Mouse (Mus musculus): ENCODE measurements around the gene Cdk5rap1. TPM values are rescaled to one million over a fixed set of nuclear protein-coding genes. Genes with fewer than 3 reads are reported as not detected.
"Not testable (repeated sequence)": the region's sequence is repeated elsewhere in the genome, so short reads cannot be mapped to it uniquely, and the experiment has no call there.

The Cdk5rap1 gene
- polyA plus RNA-seq, 1 experiment from 2014 or later: 15.4 TPM

- WGBS: under 1% methylated on average over 42 of the region's 42 CpGs
- H3K4me3 ChIP-seq: peak overlapping the region; percentile 78
- peak; percentile 87 for ATAC-seq (ENCODE audit: low FRiP score, low read depth)
- H3K4me1 ChIP-seq: peaks cover 10% of the 10 kb centered on the region; the same call in 1 of the 2 replicates
- no peaks in the 10 kb centered on the region for H3K9me3 ChIP-seq
- no peaks in the 10 kb centered on the region for H3K36me3 ChIP-seq
- H3K9ac ChIP-seq (replicated peaks): peak overlapping the region; percentile 79
- peak overlapping the region; percentile 79 for H3K4me2 ChIP-seq (replicated peaks)
- H3K27me3 ChIP-seq: no peaks in the 10 kb centered on the region
- H3K27ac ChIP-seq (replicated peaks): peak overlapping the region; percentile 80
Measured at GRCm38 (mm10) chr2:154372151-154372829, 520 bp downstream of the Cdk5rap1 start.

DNA sequence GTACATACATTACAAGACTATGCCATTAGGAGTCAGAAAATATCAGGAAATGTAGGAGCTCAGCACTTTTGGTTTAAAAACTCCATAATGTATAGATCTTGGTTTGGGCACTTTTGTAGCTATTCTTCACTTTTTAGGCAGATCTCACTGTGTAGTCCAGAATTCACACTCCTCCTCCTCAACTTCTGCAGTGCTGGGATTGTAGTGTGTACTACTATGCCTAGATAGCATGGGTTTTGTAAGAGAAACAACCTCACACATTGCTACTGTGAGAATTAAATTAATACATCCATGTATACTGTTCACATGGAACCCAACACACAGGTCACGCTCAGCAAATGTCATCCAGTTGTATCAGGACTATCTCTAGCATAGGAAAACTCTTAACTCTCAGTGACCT is 5.3 kb downstream of the Cdk5rap1 start:
- WGBS: 94% methylated on average over 1 of the region's 1 CpGs
- Histone ChIP-seq H3K9ac (replicated peaks) (no peak overlapping the region), H3K36me3 (peaks cover 34% of the 10 kb centered on the region), H3K4me1 (peaks cover 5% of the 10 kb centered on the region; the same call in 1 of the 2 replicates), H3K27me3 (no peaks in the 10 kb centered on the region), H3K4me2 (replicated peaks) (no peak overlapping the region), H3K27ac (replicated peaks) (no peak overlapping the region), H3K4me3 (no peak overlapping the region), H3K9me3 (no peaks in the 10 kb centered on the region)
- no peak for ATAC-seq (ENCODE audit: low FRiP score, low read depth)

DNA sequence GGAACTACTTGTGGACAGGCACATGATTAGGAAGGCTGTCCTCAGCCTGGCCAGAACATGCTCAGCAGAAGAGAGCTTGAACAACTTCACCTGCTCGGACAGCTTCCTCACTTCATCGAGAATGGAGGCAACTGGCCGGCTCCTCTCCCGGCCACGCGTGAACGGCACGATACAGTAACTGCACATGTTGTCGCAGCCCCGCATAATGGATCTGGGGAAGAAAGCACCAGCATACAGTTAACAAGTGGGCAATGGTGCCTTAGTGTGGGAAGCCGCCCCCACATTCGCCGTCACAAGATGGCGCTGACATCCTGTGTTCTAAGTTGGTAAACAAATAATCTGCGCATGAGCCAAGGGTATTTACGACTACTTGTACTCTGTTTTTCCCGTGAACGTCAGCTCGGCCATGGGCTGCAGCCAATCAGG is 18.8 kb downstream of the Cdk5rap1 start:
- H3K36me3 ChIP-seq: peaks cover 11% of the 10 kb centered on the region
- 75% methylated on average over 15 of the region's 19 CpGs for WGBS
- peak overlapping the region; percentile 45 for H3K4me2 ChIP-seq (replicated peaks)
- H3K4me3 ChIP-seq: peak overlapping the region; percentile 34
- H3K27ac ChIP-seq (replicated peaks); H3K9me3 ChIP-seq; ATAC-seq (ENCODE audit: low FRiP score, low read depth); H3K9ac ChIP-seq (replicated peaks); H3K4me1 ChIP-seq; H3K27me3 ChIP-seq: not testable (repeated sequence)

DNA sequence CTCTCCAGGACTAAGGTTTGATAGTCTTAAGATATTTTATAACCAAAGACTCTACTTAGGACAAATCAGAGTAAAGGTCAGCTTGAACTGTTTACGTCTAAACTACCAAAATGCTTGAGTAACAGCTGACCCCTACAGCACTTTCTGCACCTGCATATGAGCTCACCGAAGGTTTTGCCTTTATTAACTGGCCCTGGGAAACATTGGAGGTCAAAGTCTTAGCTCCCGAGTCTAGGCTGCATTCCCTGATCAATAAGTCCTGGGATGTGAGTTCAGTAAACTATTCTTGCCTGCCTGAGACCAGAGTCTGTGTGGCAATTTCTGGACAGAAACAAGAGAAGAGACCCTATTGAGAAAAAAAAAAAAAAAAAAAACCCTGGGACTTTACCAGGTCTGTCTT is 24.7 kb downstream of the Cdk5rap1 start:
- Histone ChIP-seq H3K4me2 (replicated peaks) (no peak overlapping the region), H3K9ac (replicated peaks) (no peak overlapping the region), H3K4me3 (no peak overlapping the region), H3K27me3 (no peaks in the 10 kb centered on the region), H3K9me3 (no peaks in the 10 kb centered on the region), H3K27ac (replicated peaks) (no peak overlapping the region), H3K4me1 (no peaks in the 10 kb centered on the region), H3K36me3 (peaks cover 27% of the 10 kb centered on the region)
- 94% methylated on average over 3 of the region's 3 CpGs for WGBS
- no peak for ATAC-seq (ENCODE audit: low FRiP score, low read depth)

GRCm38 (mm10) chr2:154339356-154339755 is 33.5 kb downstream of the Cdk5rap1 start:
- Histone ChIP-seq H3K27ac (replicated peaks) (no peak overlapping the region), H3K4me3 (no peak overlapping the region), H3K27me3 (no peaks in the 10 kb centered on the region), H3K9ac (replicated peaks) (no peak overlapping the region), H3K4me2 (replicated peaks) (no peak overlapping the region), H3K36me3 (peaks cover 23% of the 10 kb centered on the region), H3K4me1 (no peaks in the 10 kb centered on the region), H3K9me3 (no peaks in the 10 kb centered on the region)
- WGBS: 76% methylated on average over 2 of the region's 2 CpGs
- no peak for ATAC-seq (ENCODE audit: low FRiP score, low read depth)

DNA sequence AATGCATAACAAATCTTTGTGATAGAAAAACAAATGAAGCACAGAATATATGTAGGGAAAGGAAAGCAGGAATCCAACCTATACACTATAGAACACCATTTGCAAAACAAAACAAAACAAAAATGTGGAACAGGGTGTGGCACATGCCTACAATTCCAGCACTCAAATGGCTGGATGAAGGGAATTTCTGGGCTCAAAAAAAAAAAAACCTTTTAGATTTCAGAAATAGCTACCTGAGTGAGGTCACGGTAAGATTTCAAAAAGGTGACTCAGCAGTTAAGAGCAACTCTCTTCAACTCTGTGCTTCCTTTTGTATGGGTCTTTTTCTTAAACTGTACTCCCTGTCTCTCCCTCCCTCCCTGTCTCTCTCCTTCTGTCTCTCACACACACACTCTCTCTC is 34.6 kb downstream of the Cdk5rap1 start:
- 94% methylated on average over 1 of the region's 1 CpGs for WGBS
- Histone ChIP-seq H3K9me3 (no peaks in the 10 kb centered on the region), H3K4me2 (replicated peaks) (no peak overlapping the region), H3K4me3 (no peak overlapping the region), H3K4me1 (no peaks in the 10 kb centered on the region), H3K27me3 (no peaks in the 10 kb centered on the region), H3K27ac (replicated peaks) (no peak overlapping the region), H3K9ac (replicated peaks) (no peak overlapping the region), H3K36me3 (peaks cover 18% of the 10 kb centered on the region)
- no peak for ATAC-seq (ENCODE audit: low FRiP score, low read depth)

GRCm38 (mm10) chr2:154335572-154335971 is 37.2 kb downstream of the Cdk5rap1 start:
- 82% methylated on average over 4 of the region's 4 CpGs for WGBS

DNA sequence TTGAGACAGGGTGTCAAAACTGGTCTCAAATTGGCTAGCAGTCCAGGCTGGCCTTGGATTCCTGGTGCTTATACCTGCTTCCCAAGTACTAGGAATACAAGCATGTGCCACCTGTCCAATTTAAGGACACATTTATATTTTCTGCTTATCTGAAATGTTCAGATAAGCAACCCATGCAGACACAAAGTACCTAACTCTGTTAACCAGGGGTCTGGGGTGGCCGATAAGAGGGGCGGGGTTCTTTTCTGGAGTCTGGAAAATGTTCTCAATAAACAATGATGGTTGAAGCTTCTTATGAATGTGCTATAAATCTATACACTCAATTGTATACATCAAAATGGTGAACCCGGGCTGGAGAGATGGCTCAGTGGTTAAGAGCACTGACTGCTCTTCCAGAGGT is 46.0 kb downstream of the Cdk5rap1 start:
- WGBS: 84% methylated on average over 3 of the region's 3 CpGs
- no peaks in the 10 kb centered on the region for H3K36me3 ChIP-seq
- no peak for ATAC-seq (ENCODE audit: low FRiP score, low read depth)

More at GRCm38 (mm10) chr2:154335572-154335971, 37.2 kb downstream of the Cdk5rap1 start:
- H3K27me3 ChIP-seq: no peaks in the 10 kb centered on the region
- H3K4me3 ChIP-seq: no peak overlapping the region
- no peak for ATAC-seq (ENCODE audit: low FRiP score, low read depth)
- H3K9me3 ChIP-seq: no peaks in the 10 kb centered on the region
- H3K4me1 ChIP-seq: no peaks in the 10 kb centered on the region
- H3K27ac ChIP-seq (replicated peaks): no peak overlapping the region
- H3K4me2 ChIP-seq (replicated peaks): no peak overlapping the region
- H3K9ac ChIP-seq (replicated peaks): no peak overlapping the region
- peaks cover 7% of the 10 kb centered on the region for H3K36me3 ChIP-seq

DNA sequence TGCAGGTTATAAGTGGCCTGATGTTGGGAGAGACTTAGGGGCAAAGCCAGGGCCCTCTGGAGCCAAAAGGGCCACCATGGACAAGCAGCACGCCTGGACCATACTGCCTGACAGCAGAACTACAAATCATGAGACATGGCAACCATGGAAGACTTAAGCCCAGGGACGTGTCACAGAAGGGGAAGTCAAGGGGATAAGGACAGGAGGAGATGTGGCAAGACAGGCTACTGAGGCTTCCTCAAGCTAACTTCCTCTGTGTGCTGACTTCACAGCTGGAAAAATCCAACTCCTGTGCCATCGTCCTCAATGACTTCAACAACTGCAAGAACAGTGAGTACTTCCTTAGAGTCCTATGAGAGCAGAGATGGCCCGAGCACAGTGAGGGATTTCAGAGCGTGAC is 59.0 kb downstream of the Cdk5rap1 start:
- H3K9ac ChIP-seq (replicated peaks); H3K27ac ChIP-seq (replicated peaks); ATAC-seq (ENCODE audit: low FRiP score, low read depth); H3K4me1 ChIP-seq; H3K36me3 ChIP-seq; H3K9me3 ChIP-seq; H3K4me2 ChIP-seq (replicated peaks); H3K4me3 ChIP-seq; H3K27me3 ChIP-seq: not testable (repeated sequence)
- WGBS: 82% methylated on average over 5 of the region's 5 CpGs

More for the DNA sequence above, 46.0 kb downstream of the Cdk5rap1 start:
- Histone ChIP-seq H3K27me3 (no peaks in the 10 kb centered on the region), H3K9me3 (0 out of 2 replicates have a peak, but pooled peaks cover 3% of the 10 kb centered on the region), H3K4me2 (replicated peaks) (no peak overlapping the region), H3K4me1 (no peaks in the 10 kb centered on the region), H3K27ac (replicated peaks) (no peak overlapping the region), H3K9ac (replicated peaks) (no peak overlapping the region), H3K4me3 (no peak overlapping the region)

DNA sequence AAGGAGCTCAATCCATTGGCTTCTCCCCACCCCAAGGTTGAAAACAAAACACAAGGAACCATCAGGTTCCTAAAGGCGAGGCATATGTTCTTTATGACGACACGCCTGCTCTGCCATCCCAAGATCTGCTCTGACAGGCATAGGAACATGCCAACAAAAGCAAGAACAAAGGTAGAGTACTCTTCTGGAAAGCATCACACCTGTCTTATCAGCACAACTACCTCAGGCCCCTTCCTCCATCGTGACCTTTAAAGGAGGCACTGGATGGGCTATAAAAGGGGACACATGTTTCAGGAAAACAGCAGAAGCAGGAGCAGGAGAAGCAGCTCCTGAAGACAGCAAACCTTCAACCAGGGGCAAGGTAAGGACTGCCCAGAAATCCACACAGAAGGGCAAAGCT is 65.9 kb downstream of the Cdk5rap1 start, which contains the start of gene Bpifb9b:
TSS of gene Bpifb9b (plus strand) at position 301 of the 400 bp plus-strand sequence.
- not testable (repeated sequence) for H3K36me3 ChIP-seq; H3K9ac ChIP-seq (replicated peaks); ATAC-seq (ENCODE audit: low FRiP score, low read depth); H3K4me1 ChIP-seq; H3K4me3 ChIP-seq; H3K27ac ChIP-seq (replicated peaks); H3K9me3 ChIP-seq; H3K4me2 ChIP-seq (replicated peaks); H3K27me3 ChIP-seq
- 86% methylated on average over 4 of the region's 4 CpGs for WGBS

DNA sequence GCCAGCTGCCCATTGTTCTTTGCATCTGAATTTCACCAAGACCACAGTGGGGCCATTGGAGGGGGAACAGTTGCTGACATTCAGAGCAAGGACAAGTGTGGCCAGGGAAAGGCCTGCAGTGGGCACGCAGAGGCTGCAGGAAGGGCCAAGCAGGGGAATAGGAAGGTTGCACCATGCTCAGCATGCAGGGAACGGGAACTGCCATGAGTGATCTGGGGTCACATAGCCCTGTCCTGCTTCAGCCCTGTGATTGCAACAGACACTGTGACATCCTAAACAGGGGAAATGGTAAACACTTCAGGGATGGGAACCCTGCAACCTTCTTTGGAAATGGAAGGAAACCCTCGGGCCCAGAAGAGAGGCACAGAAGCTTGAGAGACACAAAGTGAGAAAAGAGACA is 68.2 kb downstream of the Cdk5rap1 start:
- not testable (repeated sequence) for H3K27ac ChIP-seq (replicated peaks); H3K27me3 ChIP-seq; H3K4me3 ChIP-seq; H3K9me3 ChIP-seq; H3K9ac ChIP-seq (replicated peaks); H3K4me2 ChIP-seq (replicated peaks); H3K36me3 ChIP-seq; ATAC-seq (ENCODE audit: low FRiP score, low read depth); H3K4me1 ChIP-seq
- WGBS: 63% methylated on average over 1 of the region's 3 CpGs

GRCm38 (mm10) chr2:154301763-154302162 is 71.0 kb downstream of the Cdk5rap1 start:
- Histone ChIP-seq H3K4me3 (no peak overlapping the region), H3K9ac (replicated peaks) (no peak overlapping the region), H3K4me2 (replicated peaks) (no peak overlapping the region), H3K27ac (replicated peaks) (no peak overlapping the region), H3K36me3 (no peaks in the 10 kb centered on the region), H3K4me1 (no peaks in the 10 kb centered on the region), H3K9me3 (no peaks in the 10 kb centered on the region), H3K27me3 (no peaks in the 10 kb centered on the region)
- ATAC-seq (ENCODE audit: low FRiP score, low read depth): no peak
- WGBS: 86% methylated on average over 3 of the region's 3 CpGs

- H3K9me3 ChIP-seq: no peaks in the 10 kb centered on the region
- no peak overlapping the region for H3K4me2 ChIP-seq (replicated peaks)
- H3K27ac ChIP-seq (replicated peaks): no peak overlapping the region
- no peak overlapping the region for H3K4me3 ChIP-seq
- no peak overlapping the region for H3K9ac ChIP-seq (replicated peaks)
- H3K36me3 ChIP-seq: no peaks in the 10 kb centered on the region
- WGBS: 14% methylated on average over 1 of the region's 1 CpGs
- H3K27me3 ChIP-seq: no peaks in the 10 kb centered on the region
- H3K4me1 ChIP-seq: no peaks in the 10 kb centered on the region
- no peak; the same call in 1 of the 2 replicates for ATAC-seq (ENCODE audit: low FRiP score, low read depth)
Measured at GRCm38 (mm10) chr2:154300496-154300895, 72.3 kb downstream of the Cdk5rap1 start.
